In genomic region chr7:124676854-124677515, GRCm38 (mm10) we compare ENCODE assay signal across 25 mouse cellular contexts.
DNase-seq lines count a peak whose midpoint lies in the region; ATAC-seq and TF ChIP-seq lines count a peak whose summit lies in the region.
"Had no signal": no experiment of that assay in that cellular context is flagged by ENCODE, and none has a peak within 500 bp of the region (broad histone marks: within the 10 kb centered on the region; RNA-seq: fewer than 3 reads in every experiment).

No protein-coding gene starts in this region.

- H3K9ac ChIP-seq in midbrain, embryonic 15.5 days, result no peak overlapping the region
- H3K9ac ChIP-seq: heart, embryonic 13.5 days; hindbrain, embryonic 12.5 days; limb, embryonic 12.5 days; liver, postnatal 0 days; neural tube, embryonic 13.5 days; stomach, embryonic 15.5 days had no signal

- H3K4me1 ChIP-seq in lung, adult 2 months (ENCODE audit: control insufficient read depth, insufficient read depth, low read length), result no peaks in the 10 kb centered on the region; the same call in 1 of the 2 replicates
- no peaks in the 10 kb centered on the region for H3K4me1 ChIP-seq in midbrain, embryonic 15.5 days
- H3K4me1 ChIP-seq: embryonic facial prominence, embryonic 10.5 days; heart, embryonic 13.5 days; hindbrain, embryonic 12.5 days; limb, embryonic 12.5 days; stomach, embryonic 15.5 days had no signal

- TF ChIP-seq POLR2A in lung, adult 2 months (IDR thresholded peaks at IDR 0.05; ENCODE audit: borderline replicate concordance, extremely low read depth, low read depth, low read length), result no peak

- H3K4me3 ChIP-seq in lung, adult 2 months (replicated peaks; ENCODE audit: extremely low read depth, low read depth, low read length), result no peak overlapping the region
- no peak overlapping the region for H3K4me3 ChIP-seq in midbrain, embryonic 15.5 days
- H3K4me3 ChIP-seq: embryonic facial prominence, embryonic 10.5 days; heart, adult 2 months; heart, embryonic 13.5 days; hindbrain, embryonic 12.5 days; limb, embryonic 12.5 days; myocyte; neural tube, embryonic 13.5 days; stomach, embryonic 15.5 days had no signal

- ATAC-seq in midbrain, embryonic 15.5 days (replicated peaks), result no peak
- ATAC-seq: forebrain, embryonic 16.5 days; liver, postnatal 0 days; midbrain, embryonic 16.5 days had no signal

- no peak overlapping the region for H3K27ac ChIP-seq in midbrain, embryonic 15.5 days
- H3K27ac ChIP-seq: embryonic facial prominence, embryonic 10.5 days; heart, adult 2 months; heart, embryonic 13.5 days; hindbrain, embryonic 12.5 days; kidney, postnatal 0 days; limb, embryonic 12.5 days; neural tube, embryonic 13.5 days; stomach, embryonic 15.5 days had no signal

- H3K9me3 ChIP-seq in midbrain, embryonic 15.5 days, result no peaks in the 10 kb centered on the region
- H3K9me3 ChIP-seq: embryonic facial prominence, embryonic 10.5 days; heart, embryonic 13.5 days; hindbrain, embryonic 12.5 days; limb, embryonic 12.5 days; neural tube, embryonic 13.5 days; stomach, embryonic 15.5 days had no signal

- 36% methylated on average over 3 of the region's 3 CpGs for WGBS in lung, adult 2 months
- 61% methylated on average over 3 of the region's 3 CpGs for WGBS in midbrain, embryonic 15.5 days

- H3K36me3 ChIP-seq in midbrain, embryonic 15.5 days (replicated peaks), result no peaks in the 10 kb centered on the region
- H3K36me3 ChIP-seq: embryonic facial prominence, embryonic 10.5 days; heart, embryonic 13.5 days; hindbrain, embryonic 12.5 days; limb, embryonic 12.5 days; neural tube, embryonic 13.5 days; stomach, embryonic 15.5 days had no signal

- no peaks in the 10 kb centered on the region for H3K27me3 ChIP-seq in midbrain, embryonic 15.5 days (replicated peaks)
- H3K27me3 ChIP-seq: heart, embryonic 13.5 days; hindbrain, embryonic 12.5 days; limb, embryonic 12.5 days; neural tube, embryonic 13.5 days; stomach, embryonic 15.5 days had no signal

- H3K4me2 ChIP-seq in midbrain, embryonic 15.5 days, result no peak overlapping the region
- H3K4me2 ChIP-seq: heart, embryonic 13.5 days; hindbrain, embryonic 12.5 days; limb, embryonic 12.5 days; liver, embryonic 11.5 days; neural tube, embryonic 13.5 days; stomach, embryonic 15.5 days had no signal

- no peak for TF ChIP-seq CTCF in lung, adult 2 months (IDR thresholded peaks at IDR 0.05; ENCODE audit: insufficient read depth, low read length)

- peak; percentile 18 for DNase-seq in cerebellum, adult 11 months
- peak; percentile 76 for DNase-seq in cerebellum, adult 9-10 months
- DNase-seq in lung, adult 2 months, result peak; percentile 45
- DNase-seq in lung, postnatal 14 days, result peak; percentile 51
- DNase-seq in spleen, postnatal 14 days (ENCODE audit: low spot score in 2 of 2), result no peak
- no peak for DNase-seq in adrenal gland, postnatal 36 days
- no peak for DNase-seq in layer of hippocampus, postnatal 14 days (ENCODE audit: low spot score in 2 of 2)
- DNase-seq: gastrocnemius, postnatal 25 days; heart, adult 2 months; heart, postnatal 14 days; kidney, adult 11 months; liver, postnatal 0 days; thymus, postnatal 25 days had no signal

Comparison
In these comparisons a context has a peak if more than half of its experiments do, and no peak if none do; other contexts are left out.
1. DNase-seq: peak in cerebellum, adult 11 months (single experiment), cerebellum, adult 9-10 months (single experiment), lung, adult 2 months (single experiment) and lung, postnatal 14 days (single experiment); none in spleen, postnatal 14 days (0 of 2), adrenal gland, postnatal 36 days (0 of 2) and layer of hippocampus, postnatal 14 days (0 of 2).